Mouse (Mus musculus): ENCODE measurements around the gene Arid5b. TPM values are rescaled to one million over a fixed set of nuclear protein-coding genes. Genes with fewer than 3 reads are reported as not detected.
A peak's percentile ranks its signal among the peaks of the same experiment; 100 is the strongest.

The Arid5b gene
- polyA plus RNA-seq, 1 experiment: 8.6 TPM

DNA sequence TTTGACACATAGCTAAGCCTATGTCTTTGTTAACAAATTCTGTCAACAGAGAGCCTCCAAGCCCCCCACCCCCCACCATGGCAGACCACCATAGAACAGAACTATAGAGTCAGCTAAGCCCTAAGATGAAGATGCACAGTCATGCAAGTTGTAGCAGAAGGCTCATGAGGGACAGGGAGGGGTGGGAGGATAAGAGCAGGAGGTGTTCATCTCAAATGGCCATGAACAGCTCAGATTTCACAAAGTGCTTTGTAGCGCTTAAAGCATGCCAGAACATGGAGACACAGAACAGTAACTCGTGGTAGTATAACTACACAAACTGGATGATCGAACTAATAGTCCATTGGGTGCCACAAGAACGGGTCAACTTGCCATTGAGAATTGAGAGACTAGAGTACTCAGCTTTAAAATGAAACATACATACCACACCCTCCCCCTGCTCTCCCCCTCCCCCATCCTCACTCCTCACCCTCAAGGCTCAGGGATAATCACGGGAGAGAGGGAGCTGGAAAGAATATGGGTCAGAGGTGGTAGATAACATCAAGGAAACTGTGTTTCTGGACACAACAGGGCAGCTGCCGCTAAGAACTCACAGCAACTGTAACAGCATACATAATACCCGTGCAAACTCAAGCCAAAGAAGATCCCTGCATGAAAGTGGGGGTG is 25.0 kb downstream of the Arid5b start:
- Histone ChIP-seq H3K4me1 (ENCODE audit: control insufficient read depth, insufficient read depth, low read length) (peaks cover 22% of the 10 kb centered on the region; the same call in 1 of the 2 replicates), H3K27ac (ENCODE audit: insufficient read depth, low read depth, low read length) (peak overlapping the region; percentile 54; the same call in 1 of the 2 replicates), H3K4me3 (ENCODE audit: insufficient read depth, low read depth, low read length) (no peak overlapping the region), H3K36me3 (ENCODE audit: control insufficient read depth, insufficient read depth, low read length) (no peaks in the 10 kb centered on the region), H3K27me3 (replicated peaks; ENCODE audit: control insufficient read depth, insufficient read depth, low read length) (no peaks in the 10 kb centered on the region)
- TF ChIP-seq POLR2A (IDR thresholded peaks at IDR 0.05; ENCODE audit: low read depth, low read length) (no peak), CTCF (conservative IDR thresholded peaks at IDR 0.05; ENCODE audit: insufficient read depth, insufficient read length, low read depth, low read length) (no peak)
- WGBS: 64% methylated on average over 7 of the region's 7 CpGs
- DNase-seq: no peak

DNA sequence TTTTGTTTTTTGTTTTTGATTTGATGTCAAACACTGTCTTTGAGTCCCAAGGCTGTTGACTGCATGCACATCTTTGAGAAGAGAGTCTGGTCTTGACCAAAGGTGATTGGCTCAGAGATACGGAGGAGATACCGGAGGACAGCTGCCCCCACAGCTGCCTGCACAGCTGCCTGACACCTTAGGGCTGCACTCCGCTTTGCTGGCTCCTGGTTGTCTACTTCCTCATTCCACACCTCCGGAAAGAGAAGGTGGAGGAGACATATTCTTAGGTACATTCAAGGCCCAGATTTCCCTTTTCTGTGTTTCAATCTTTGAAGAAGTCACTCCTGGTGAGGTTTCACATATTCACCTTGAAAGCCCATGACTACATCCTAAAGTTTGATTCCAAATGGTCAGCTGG is 25.9 kb downstream of the Arid5b start:
- DNase-seq: no peak
- Histone ChIP-seq H3K27ac (ENCODE audit: insufficient read depth, low read depth, low read length) (no peak overlapping the region), H3K4me1 (ENCODE audit: control insufficient read depth, insufficient read depth, low read length) (peaks cover 29% of the 10 kb centered on the region; the same call in 1 of the 2 replicates), H3K27me3 (replicated peaks; ENCODE audit: control insufficient read depth, insufficient read depth, low read length) (no peaks in the 10 kb centered on the region), H3K36me3 (ENCODE audit: control insufficient read depth, insufficient read depth, low read length) (no peaks in the 10 kb centered on the region), H3K4me3 (ENCODE audit: insufficient read depth, low read depth, low read length) (no peak overlapping the region)
- TF ChIP-seq CTCF (conservative IDR thresholded peaks at IDR 0.05; ENCODE audit: insufficient read depth, insufficient read length, low read depth, low read length): no peak
- no peak for TF ChIP-seq POLR2A (IDR thresholded peaks at IDR 0.05; ENCODE audit: low read depth, low read length)
- WGBS: 73% methylated on average over 4 of the region's 4 CpGs

DNA sequence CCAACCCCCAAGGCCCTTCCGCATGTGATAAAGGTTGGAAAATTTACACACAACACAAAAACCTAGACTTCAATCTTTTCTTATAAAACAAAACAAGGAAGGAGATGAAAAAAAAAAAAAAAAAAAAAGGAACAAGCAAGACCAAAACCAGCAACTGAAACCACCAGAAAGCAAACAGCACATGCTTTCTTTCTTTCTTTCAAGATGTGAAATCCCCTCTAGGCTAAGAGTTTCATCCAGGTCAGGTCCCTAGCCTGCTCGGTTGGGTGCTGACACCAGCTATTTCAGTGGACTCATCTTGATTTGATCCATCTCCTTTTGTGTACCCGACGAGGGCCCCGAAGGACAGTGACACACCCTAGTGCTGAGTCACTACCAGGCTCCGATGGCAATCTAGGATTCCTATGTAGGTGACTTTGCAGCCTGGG is 29.2 kb downstream of the Arid5b start:
- no peaks in the 10 kb centered on the region for H3K27me3 ChIP-seq (replicated peaks; ENCODE audit: control insufficient read depth, insufficient read depth, low read length)
- no peak overlapping the region for H3K4me3 ChIP-seq (ENCODE audit: insufficient read depth, low read depth, low read length)
- DNase-seq: peak; percentile 45
- peaks cover 22% of the 10 kb centered on the region; the same call in 1 of the 2 replicates for H3K4me1 ChIP-seq (ENCODE audit: control insufficient read depth, insufficient read depth, low read length)
- TF ChIP-seq CTCF (conservative IDR thresholded peaks at IDR 0.05; ENCODE audit: insufficient read depth, insufficient read length, low read depth, low read length) (no peak), POLR2A (IDR thresholded peaks at IDR 0.05; ENCODE audit: low read depth, low read length) (no peak)
- H3K27ac ChIP-seq (ENCODE audit: insufficient read depth, low read depth, low read length): peak overlapping the region; percentile 45
- no peaks in the 10 kb centered on the region for H3K36me3 ChIP-seq (ENCODE audit: control insufficient read depth, insufficient read depth, low read length)
- 27% methylated on average over 6 of the region's 6 CpGs for WGBS

DNA sequence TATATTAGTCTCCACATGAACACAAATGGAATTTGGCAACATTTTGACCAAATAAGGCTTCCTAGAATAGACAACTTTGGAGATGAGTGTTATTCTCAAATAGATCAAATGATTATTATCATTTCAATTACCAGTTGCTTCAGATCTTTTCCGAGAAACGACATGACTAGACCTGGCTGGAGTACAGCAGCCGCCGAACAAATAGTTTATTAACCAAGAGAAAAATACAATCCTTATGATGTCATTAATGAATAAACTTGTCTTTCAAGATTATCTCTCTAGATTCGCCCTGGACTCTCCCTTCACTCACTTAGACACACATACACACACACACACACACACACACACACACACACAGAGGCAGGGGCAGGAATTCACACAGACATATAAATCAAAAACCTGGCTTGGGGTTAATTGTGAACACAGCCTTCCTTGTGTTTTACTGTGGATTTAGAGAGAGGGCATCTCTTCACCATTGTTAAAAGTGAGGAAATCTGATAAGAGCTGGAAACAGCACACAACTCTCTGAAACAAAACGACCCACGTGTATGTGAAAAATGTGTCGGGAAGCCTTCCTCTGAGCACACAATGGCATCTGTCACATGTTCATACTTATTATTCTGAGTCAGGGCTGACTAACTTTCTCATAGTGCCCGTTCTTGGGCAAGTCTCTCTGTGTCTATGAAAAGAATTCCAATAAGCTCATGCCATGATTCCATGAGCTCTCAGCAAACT is 30.1 kb downstream of the Arid5b start:
- H3K36me3 ChIP-seq (ENCODE audit: control insufficient read depth, insufficient read depth, low read length): no peaks in the 10 kb centered on the region
- DNase-seq: peak; percentile 73
- 6% methylated on average over 9 of the region's 9 CpGs for WGBS
- no peak overlapping the region for H3K4me3 ChIP-seq (ENCODE audit: insufficient read depth, low read depth, low read length)
- peaks cover 18% of the 10 kb centered on the region; the same call in 1 of the 2 replicates for H3K4me1 ChIP-seq (ENCODE audit: control insufficient read depth, insufficient read depth, low read length)
- H3K27ac ChIP-seq (ENCODE audit: insufficient read depth, low read depth, low read length): peak overlapping the region; percentile 90
- no peaks in the 10 kb centered on the region for H3K27me3 ChIP-seq (replicated peaks; ENCODE audit: control insufficient read depth, insufficient read depth, low read length)
- TF ChIP-seq CTCF (conservative IDR thresholded peaks at IDR 0.05; ENCODE audit: insufficient read depth, insufficient read length, low read depth, low read length) (no peak), POLR2A (IDR thresholded peaks at IDR 0.05; ENCODE audit: low read depth, low read length) (no peak)

DNA sequence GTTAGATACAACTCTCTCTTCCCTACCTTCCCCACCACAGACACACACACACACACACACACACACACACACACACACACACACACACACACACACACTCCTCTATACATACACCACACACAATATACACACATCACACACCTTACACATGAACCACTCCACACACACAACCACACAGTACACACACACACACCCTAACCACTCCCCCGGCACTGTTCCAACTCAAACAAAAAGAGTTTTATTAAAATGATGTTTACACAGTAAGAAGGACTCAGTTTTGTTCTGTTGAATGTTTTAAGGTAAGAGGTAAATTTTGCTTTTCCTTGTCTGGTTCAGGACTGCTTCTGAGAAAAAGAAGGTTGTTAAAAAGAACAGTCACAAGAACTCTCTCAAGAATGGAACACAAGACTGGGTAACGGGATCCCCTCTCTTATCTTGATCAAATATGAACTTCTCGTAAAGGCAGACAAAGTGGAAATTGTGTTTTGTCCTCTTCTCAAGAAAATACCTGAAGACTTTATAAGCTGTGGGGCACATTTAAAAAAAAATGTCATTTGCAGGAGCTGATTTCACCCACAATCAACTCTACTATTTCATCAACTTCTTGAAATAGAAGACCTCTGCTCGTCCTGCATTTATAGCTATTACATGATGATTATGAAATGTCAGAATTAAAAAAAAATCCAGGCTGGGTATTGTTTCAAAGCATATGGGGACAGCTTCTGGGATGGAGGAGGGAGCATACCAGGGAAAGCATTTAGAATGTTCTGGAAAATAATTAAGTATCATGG is 30.9 kb downstream of the Arid5b start:
- Histone ChIP-seq H3K27me3 (replicated peaks; ENCODE audit: control insufficient read depth, insufficient read depth, low read length) (no peaks in the 10 kb centered on the region), H3K4me3 (ENCODE audit: insufficient read depth, low read depth, low read length) (no peak overlapping the region), H3K27ac (ENCODE audit: insufficient read depth, low read depth, low read length) (peak overlapping the region; percentile 20; the same call in 1 of the 2 replicates), H3K36me3 (ENCODE audit: control insufficient read depth, insufficient read depth, low read length) (no peaks in the 10 kb centered on the region; the same call in 1 of the 2 replicates), H3K4me1 (ENCODE audit: control insufficient read depth, insufficient read depth, low read length) (peaks cover 18% of the 10 kb centered on the region; the same call in 1 of the 2 replicates)
- TF ChIP-seq CTCF (conservative IDR thresholded peaks at IDR 0.05; ENCODE audit: insufficient read depth, insufficient read length, low read depth, low read length) (no peak), POLR2A (IDR thresholded peaks at IDR 0.05; ENCODE audit: low read depth, low read length) (no peak)
- WGBS: 73% methylated on average over 4 of the region's 4 CpGs
- DNase-seq: no peak

DNA sequence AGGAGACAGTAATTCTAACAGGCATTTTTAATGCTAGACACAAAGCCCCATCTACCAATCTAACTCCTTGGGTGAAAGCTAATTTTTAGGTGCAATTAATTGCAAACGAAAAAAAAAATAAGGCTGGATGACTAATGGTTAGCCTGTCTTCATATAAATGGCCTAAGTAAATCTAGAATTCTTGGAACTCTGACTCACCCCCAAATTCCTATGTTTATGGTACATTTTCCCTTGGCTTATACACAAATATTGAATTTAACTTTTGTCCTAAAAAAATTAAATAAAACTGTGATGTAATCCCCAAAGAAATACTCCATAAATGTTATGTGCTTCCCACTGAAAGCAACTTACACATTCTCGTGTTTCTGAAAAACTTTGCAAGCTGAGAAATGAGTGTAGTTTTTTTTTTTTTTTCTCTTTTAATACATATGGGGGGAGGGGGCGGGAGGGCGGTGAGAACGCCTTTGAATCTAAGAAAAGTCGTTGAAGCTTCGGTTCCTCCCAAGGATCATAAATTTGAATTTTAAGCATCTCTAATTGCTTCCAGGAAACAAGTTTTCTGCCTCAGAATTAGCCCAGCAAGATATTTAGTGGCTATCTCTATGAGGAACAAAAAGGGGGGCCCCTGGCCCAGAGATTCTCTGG is 31.8 kb downstream of the Arid5b start:
- Histone ChIP-seq H3K4me1 (ENCODE audit: control insufficient read depth, insufficient read depth, low read length) (peaks cover 18% of the 10 kb centered on the region; the same call in 1 of the 2 replicates), H3K27ac (ENCODE audit: insufficient read depth, low read depth, low read length) (no peak overlapping the region), H3K27me3 (replicated peaks; ENCODE audit: control insufficient read depth, insufficient read depth, low read length) (no peaks in the 10 kb centered on the region), H3K36me3 (ENCODE audit: control insufficient read depth, insufficient read depth, low read length) (peaks cover 2% of the 10 kb centered on the region), H3K4me3 (ENCODE audit: insufficient read depth, low read depth, low read length) (no peak overlapping the region)
- 51% methylated on average over 7 of the region's 7 CpGs for WGBS
- no peak for DNase-seq
- TF ChIP-seq CTCF (conservative IDR thresholded peaks at IDR 0.05; ENCODE audit: insufficient read depth, insufficient read length, low read depth, low read length) (no peak), POLR2A (IDR thresholded peaks at IDR 0.05; ENCODE audit: low read depth, low read length) (no peak)

Data from kidney, adult 2 months (tissue).